Mouse (Mus musculus): ENCODE measurements around the gene Vegfb. TPM values are rescaled to one million over a fixed set of nuclear protein-coding genes. Genes with fewer than 3 reads are reported as not detected.

The Vegfb gene
- 10 to 100 TPM; 10.7 to 13.1 TPM for total RNA-seq (2023)

DNA sequence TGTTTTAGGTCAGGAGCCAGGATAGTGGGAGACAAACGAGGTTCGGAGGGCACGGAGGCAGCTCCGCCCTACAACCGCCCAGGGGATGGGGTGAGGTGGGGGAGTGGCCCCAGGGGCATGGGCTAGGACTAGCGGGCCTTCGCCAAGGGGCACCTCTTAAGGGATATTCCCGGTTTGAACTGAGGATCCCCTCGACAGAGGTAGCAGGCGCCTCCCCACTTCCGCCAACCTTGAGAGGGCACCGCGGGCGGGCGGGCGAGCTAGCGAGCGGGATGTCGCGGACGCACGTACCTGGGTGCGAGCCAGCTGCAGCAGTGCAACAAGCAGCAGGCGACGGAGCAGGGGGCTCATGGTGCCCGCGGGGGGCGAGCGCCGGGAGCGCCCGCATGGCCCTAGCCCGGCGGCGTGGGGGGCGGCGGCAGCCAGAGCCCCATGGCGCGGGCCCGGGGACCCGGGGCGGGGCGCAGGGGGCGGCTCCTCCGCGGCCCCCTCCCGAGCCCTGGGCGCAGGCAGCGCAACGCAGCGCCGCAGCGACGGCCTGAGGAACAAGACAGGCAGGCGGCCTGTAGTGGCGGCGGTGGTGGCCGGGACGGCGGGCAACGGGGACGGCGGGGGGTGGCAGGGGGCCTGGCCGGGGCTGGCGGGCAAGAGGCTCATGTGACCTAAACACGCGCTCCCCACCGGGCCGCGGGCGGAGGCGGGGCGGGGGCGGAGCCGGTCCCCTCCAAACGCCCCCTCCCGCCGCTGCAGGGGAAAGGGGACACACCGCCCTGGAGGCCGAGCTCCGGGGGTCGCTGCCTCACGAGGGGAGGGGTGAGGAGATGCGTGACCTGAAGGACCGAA lies at the start of gene Vegfb:
Vegfb (minus strand) TSS at position 591 of the 843 bp plus-strand sequence.

DNA sequence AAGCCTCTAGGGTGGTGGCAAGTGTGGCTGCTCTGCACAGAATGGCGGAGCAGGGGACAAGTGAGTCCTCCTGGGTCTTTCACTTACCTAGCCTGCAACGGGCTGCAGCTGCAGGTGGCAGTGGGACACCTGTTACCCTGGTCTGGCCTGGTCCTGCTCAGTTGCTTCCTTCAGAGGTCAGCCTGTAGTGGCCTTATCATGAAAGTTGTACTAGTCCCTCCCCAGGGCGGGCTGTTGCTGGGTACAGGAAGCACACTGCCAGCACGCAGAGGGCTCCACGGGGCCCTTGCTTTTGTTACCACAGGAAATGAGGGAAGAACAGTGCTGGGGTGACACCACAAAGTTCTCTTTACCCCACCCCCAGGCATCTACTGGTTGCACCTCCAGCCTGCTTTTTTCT lies 31.7 kb upstream of the Vegfb start, which contains the start of gene Fermt3:
Fermt3 (minus strand) TSS at position 279 of the 400 bp plus-strand sequence.

DNA sequence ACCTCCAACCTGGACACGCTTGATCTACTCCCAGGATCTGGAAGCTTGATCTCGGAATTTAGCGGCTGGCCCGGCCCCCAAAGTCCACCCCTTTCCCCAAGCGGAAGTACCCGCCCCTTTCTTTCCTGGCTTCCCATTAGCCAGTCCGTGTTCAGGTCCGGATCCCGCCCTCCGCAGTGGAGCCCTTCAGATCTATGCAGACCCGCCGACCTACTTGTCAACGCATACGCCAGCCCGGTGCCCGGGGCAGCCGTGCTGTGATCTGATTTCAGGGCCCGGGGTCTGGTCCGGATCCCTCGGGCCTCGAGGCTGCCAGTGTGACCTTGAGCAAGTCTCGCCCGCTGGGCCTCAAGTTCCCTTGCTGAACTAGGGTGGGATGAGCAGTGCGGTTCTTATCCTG lies 8.6 kb upstream of the Vegfb start, which contains the start of the genes Nudt22 and Trpt1:
Nudt22 (minus strand) TSS at position 112 of the 400 bp plus-strand sequence.
Trpt1 (plus strand) TSS at position 126 of the 400 bp plus-strand sequence.

DNA sequence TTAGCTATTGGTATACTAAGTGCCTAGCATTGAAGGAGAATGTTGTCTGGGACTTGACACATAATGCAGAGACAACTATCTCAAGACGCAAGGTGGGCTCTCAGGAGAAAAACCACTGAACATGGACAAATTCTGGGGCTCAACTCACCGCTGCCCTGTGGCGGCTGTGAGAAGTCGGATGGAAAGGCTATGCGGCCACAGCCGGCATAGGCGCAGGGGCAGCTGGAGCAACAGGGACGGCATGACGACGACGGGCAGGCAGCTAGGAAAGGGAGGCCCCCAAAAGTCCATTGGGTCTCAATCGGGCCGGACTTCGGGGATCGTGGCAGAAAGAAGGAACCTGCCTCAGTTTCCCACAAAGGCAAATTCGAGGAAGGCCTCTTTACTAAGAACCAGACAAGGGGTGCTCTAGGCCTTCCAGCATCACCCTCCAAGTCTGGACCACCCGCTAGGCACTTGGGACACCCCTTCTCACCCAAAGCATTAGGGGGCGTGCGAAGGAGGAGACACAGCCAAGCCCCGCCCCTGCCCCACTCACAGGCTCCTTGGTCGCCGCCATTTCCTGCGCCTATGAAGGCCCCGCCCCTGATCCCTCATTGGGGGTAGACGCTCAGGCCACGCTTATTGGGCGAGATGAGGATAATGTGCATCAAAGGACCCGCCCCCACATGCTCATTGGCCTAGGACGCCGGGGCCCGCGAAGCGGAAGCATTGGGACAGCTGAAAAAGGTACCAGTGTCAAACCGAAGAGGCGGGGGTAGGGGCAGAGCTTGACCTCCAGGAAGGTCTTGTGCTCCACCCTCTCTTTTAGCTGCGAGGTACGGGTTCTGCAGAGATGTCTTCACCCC lies 4.8 kb upstream of the Vegfb start, which contains the start of gene Dnajc4:
Dnajc4 (minus strand) TSS at position 562 of the 848 bp plus-strand sequence.

GRCm38 (mm10) chr19:6980381-6981093 lies 6.9 kb downstream of the Vegfb start, which contains the start of gene Fkbp2:
Gene Fkbp2, minus strand, starts transcription at chr19:6980501.

GRCm38 (mm10) chr19:6975537-6976521 lies 11.6 kb downstream of the Vegfb start, which contains the start of gene Plcb3:
Gene Plcb3, minus strand, starts transcription at chr19:6976470.

GRCm38 (mm10) chr19:6974211-6975205 lies 12.9 kb downstream of the Vegfb start, which contains the start of gene Ppp1r14b:
Gene Ppp1r14b, plus strand, starts transcription at chr19:6974968.

GRCm38 (mm10) chr19:6942249-6942691 lies 45.2 kb downstream of the Vegfb start, which contains the start of gene Gpr137:
Gene Gpr137, minus strand, starts transcription at chr19:6942480.

GRCm38 (mm10) chr19:6941372-6942248 lies 45.8 kb downstream of the Vegfb start, which contains the start of gene Bad:
Gene Bad, plus strand, starts transcription at chr19:6941861.

DNA sequence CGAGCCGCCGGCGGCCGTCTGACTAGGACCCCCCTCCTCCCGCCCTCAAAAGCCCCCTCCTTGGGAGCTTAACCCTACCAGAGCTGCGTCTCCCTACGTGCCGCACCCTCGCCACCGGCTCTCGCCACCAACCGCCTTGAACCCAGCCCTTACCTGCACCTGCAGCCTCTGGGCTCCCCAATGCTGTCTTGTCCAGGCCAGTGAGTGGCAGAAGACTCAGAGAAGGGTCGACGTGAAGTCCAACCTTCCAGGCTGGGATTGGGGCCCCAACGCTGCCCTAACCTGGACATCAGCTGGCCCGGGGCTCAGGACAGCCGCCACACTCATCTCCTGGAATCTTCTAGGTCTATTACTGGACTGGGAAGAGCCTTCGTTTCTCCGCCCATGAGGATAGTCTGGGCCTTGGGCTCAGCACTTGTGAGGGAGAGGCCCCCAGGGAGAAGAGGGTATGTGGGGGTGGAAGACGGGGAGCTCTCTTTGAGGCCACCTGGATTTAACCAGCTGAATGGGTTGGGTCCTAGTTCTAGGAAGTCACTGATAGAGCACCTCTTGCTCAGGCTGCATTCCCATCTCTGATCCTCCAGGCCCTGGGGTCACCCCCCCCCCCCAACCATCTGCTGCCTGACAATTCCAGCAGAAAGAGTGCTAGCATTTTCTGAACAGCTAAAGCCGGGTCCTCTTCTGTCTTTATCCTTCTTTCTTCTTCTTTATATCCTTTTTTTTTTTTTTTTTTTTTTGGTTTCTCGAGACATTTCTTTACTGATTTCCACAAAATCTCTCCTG lies 53.1 kb downstream of the Vegfb start, which contains the start of gene Kcnk4:
Kcnk4 (minus strand) TSS at position 321 of the 783 bp plus-strand sequence.

Other genes with a start within 250 kb of the Vegfb start
- gene Rps6ka4, start 147.0 kb downstream of the Vegfb start, total RNA-seq (2023), result 10 to 100 TPM; 40.2 to 46.5 TPM
- 100 to 1,000 TPM in 1 of 2 experiments, 10 to 100 TPM in 1; 92.8 to 115 TPM for gene Ccdc88b, start 129.4 kb downstream of the Vegfb start, total RNA-seq (2023)
- 100 to 1,000 TPM; 122 to 142 TPM for gene Trmt112, start 78.0 kb downstream of the Vegfb start, total RNA-seq (2023)
- 10 to 100 TPM; 66.4 to 71.5 TPM for gene Prdx5, start 77.5 kb downstream of the Vegfb start, total RNA-seq (2023)
- gene Esrra, start 65.8 kb downstream of the Vegfb start, total RNA-seq (2023), result 10 to 100 TPM; 34.4 to 41.3 TPM
- not detected for gene Catsperz, start 62.3 kb downstream of the Vegfb start, total RNA-seq (2023)
- gene Kcnk4, start 53.1 kb downstream of the Vegfb start, total RNA-seq (2023), result not detected
- gene Bad, start 45.8 kb downstream of the Vegfb start, total RNA-seq (2023), result 10 to 100 TPM; 12.0 to 20.5 TPM
- 10 to 100 TPM in 1 of 2 experiments, 1 to 10 TPM in 1; 8.3 to 10.8 TPM for gene Gpr137, start 45.2 kb downstream of the Vegfb start, total RNA-seq (2023)
- 100 to 1,000 TPM; 130 to 155 TPM for gene Ppp1r14b, start 12.7 kb downstream of the Vegfb start, total RNA-seq (2023)
- 10 to 100 TPM; 13.8 TPM for gene Plcb3, start 11.2 kb downstream of the Vegfb start, total RNA-seq (2023)
- gene Fkbp2, start 7.2 kb downstream of the Vegfb start, total RNA-seq (2023), result 10 to 100 TPM; 17.0 to 22.9 TPM
- gene Dnajc4, start 4.9 kb upstream of the Vegfb start, total RNA-seq (2023), result 10 to 100 TPM; 25.1 to 28.3 TPM
- 1 to 10 TPM; 4.2 to 8.3 TPM for gene Nudt22, start 8.5 kb upstream of the Vegfb start, total RNA-seq (2023)
- gene Trpt1, start 8.5 kb upstream of the Vegfb start, total RNA-seq (2023), result 1 to 10 TPM; 2.1 to 3.4 TPM
- gene Fermt3, start 31.8 kb upstream of the Vegfb start, total RNA-seq (2023), result 100 to 1,000 TPM; 179 to 199 TPM
- gene Stip1, start 52.3 kb upstream of the Vegfb start, total RNA-seq (2023), result 100 to 1,000 TPM; 105 to 157 TPM
- gene Macrod1, start 69.2 kb upstream of the Vegfb start, total RNA-seq (2023), result 10 to 100 TPM; 12.1 to 16.4 TPM
- not detected for gene Flrt1, start 118.1 kb upstream of the Vegfb start, total RNA-seq (2023)
- 100 to 1,000 TPM; 117 to 119 TPM for gene Otub1, start 218.7 kb upstream of the Vegfb start, total RNA-seq (2023)
- 100 to 1,000 TPM; 263 to 296 TPM for gene Cox8a, start 230.0 kb upstream of the Vegfb start, total RNA-seq (2023)